Mouse (Mus musculus): Measurements from ENCODE around the gene Ddost. TPM values are rescaled to one million over a fixed set of nuclear protein-coding genes. Genes with fewer than 3 reads are reported as not detected.
A peak's percentile ranks its signal among the peaks of the same experiment; 100 is the strongest.

Gene Ddost
- total RNA-seq, 2 experiments from 2014 or later, result 96.9 to 101 TPM

DNA sequence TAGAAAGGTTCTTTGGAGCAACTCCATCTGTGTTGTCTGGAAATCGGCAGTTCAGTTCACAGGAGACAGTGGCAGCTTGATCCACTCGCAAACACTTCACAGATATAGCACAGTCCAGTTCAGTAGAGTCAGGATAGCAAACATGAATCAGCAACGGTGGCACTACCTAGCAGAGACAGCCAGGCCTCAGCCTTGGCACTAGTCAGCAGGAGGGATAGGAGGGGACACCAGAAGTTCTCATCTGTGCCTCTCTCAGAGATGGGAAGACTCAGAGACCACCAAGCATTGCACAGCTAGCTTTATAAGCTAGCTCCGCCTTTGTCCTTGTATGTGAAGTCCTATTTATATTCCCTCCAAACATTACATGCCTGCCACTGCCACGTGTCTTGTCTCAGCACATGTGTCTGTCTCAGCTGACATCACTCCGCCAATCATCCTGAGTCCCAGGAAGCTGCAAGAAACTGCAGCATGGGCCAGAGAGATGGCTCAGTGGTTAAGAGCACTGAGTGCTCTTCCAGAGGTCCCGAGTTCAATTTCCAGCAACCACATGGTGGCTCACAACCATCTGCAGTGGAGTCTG is 23.5 kb downstream of the Ddost start:
- DNase-seq (ENCODE audit: low spot score in 2 of 2), result no peak
- intact Hi-C loops (cut with DNase I), result loop anchor here (2.0 to 10.0 kb wide), 2 partner anchors 51 to 527 kb away; no protein-coding TSS in a partner anchor

DNA sequence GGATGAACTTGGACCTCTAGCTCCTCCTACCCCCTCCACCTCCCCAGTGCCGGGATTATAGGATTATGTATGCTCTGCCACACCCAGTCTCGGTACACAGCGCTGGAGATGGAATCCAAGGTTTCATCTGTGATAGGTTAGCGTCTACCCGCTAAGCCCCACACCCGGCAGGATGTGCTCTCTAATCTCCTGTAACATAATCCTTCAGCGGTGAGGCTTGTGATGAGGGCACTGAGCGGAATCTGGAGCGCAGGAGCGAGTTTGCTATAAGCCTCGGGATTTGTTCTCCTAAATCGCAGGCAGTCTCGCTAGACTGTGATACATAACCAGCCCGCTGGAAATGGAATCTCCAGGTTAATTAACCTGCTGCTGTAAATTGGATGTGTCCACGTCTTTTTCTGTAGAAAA is 25.7 kb downstream of the Ddost start:
- DNase-seq (ENCODE audit: low spot score in 2 of 2), result no peak
- intact Hi-C loops (cut with DNase I), result no loop called here

DNA sequence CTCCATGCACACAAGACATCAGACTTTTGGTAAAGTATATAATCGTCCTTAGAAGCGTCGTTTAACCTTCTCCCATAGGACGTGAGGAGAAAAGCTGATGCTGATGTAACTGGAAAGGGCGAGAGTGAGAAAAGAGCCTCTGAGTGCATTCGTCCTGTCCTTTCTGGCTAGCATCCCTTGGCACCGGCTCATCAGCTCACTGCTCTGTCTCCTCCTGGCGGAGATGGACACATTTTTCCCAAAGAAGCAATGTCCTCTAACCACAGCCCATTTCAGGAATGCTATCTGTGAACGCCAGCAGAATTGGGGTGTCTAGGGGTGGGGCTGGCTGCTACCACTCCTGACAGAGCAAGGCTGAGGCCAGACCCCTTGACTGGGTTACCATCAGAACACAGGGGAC is 27.1 kb downstream of the Ddost start:
- intact Hi-C loops (cut with DNase I), result no loop called here
- DNase-seq (ENCODE audit: low spot score in 2 of 2), result no peak

GRCm38 (mm10) chr4:138333135-138333534 is 28.6 kb downstream of the Ddost start:
- intact Hi-C loops (cut with DNase I), result no loop called here

DNA sequence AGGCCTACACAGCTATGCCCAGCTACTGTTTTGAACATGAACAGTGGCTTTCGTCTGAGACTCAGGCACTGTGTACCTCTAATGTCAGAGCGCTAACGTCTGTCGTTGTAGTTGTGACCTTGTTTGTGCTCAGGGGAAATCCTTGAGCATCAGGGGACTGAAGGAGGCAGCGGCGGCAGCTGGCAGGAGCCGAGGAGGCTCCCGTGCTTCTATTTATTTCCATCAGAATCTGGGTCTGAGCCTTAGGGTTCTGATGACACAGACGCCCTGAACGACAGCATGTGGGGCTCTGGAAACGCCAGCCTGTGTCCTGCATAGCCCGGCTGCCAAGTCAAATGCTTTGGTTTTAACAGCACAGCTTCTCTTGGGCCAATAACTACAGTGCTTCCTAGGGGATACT is 30.5 kb downstream of the Ddost start:
- DNase-seq (ENCODE audit: low spot score in 2 of 2), result no peak
- intact Hi-C loops (cut with DNase I), result no loop called here

More at GRCm38 (mm10) chr4:138333135-138333534, 28.6 kb downstream of the Ddost start:
- no peak for DNase-seq (ENCODE audit: low spot score in 2 of 2)

DNA sequence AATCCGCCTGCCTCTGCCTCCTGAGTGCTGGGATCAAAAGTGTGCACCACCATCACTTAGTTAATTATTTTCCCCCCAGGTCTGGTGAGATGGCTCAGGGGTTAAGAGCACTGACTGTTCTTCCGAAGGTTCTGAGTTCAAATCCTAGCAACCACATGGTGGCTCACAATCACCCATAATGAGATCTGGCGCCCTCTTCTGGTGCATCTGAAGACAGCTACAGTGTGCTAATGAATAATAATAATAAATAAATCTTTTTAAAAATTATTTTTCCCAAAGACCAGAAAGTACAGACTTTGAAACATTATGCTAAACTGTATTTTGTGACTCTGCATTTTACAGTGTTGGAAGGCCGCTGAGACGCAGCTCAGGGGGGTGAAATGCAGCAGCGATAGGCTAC is 31.1 kb downstream of the Ddost start:
- intact Hi-C loops (cut with DNase I), result no loop called here
- no peak for DNase-seq (ENCODE audit: low spot score in 2 of 2)

GRCm38 (mm10) chr4:138336876-138337275 is 32.3 kb downstream of the Ddost start:
- intact Hi-C loops (cut with DNase I), result no loop called here
- DNase-seq (ENCODE audit: low spot score in 2 of 2), result no peak

GRCm38 (mm10) chr4:138337341-138337740 is 32.8 kb downstream of the Ddost start:
- DNase-seq (ENCODE audit: low spot score in 2 of 2), result no peak
- intact Hi-C loops (cut with DNase I), result no loop called here

DNA sequence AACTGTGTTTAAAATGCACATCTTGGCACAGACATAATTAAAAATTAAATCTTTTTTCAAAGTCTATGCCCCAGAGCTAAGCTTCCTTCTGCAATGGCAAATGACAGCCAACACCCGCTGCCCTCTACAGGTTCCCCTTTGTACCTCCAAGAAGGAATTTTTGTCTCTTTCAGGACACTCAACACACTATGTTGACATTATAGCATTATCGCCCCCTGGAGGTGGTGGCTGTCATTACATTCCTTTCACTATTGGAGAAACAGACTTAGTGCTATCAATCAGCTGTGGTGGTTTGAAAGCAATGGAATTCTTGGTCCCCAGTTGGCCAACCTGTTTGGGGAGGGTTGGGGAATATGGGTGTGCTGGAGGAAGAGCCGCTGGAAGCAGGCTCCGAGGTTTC is 35.4 kb downstream of the Ddost start:
- peak; percentile 59 to 66 for DNase-seq (ENCODE audit: low spot score in 2 of 2)
- intact Hi-C loops (cut with DNase I), result loop anchor here (5.0 kb wide), 1 partner anchor 37 kb away; no protein-coding TSS in a partner anchor

- intact Hi-C loops (cut with DNase I), result loop anchor here (5.0 kb wide), 1 partner anchor 36 kb away; no protein-coding TSS in a partner anchor
- no peak for DNase-seq (ENCODE audit: low spot score in 2 of 2)
These were observed 36.9 kb downstream of the Ddost start for GRCm38 (mm10) chr4:138341393-138341792.

DNA sequence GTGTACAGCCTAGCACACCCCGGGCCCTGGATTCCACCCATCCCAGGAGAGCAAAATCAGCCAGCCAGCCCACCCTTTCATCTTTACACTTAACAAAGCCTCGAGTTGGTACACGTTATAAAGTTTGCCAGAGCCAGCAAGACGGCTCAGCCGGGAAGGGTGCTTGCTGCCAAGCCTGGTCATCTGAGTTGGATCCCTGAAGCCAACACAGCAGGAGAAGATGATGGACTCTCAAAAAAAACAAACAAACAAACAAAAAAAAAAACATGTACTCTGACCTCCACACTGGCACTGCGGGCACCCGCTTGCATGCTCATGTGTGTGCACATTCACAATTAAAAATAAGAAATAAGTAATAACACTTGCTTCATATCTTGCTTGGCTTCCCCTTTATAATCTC is 37.5 kb downstream of the Ddost start:
- intact Hi-C loops (cut with DNase I), result loop anchor here (5.0 kb wide), 1 partner anchor 35 kb away; no protein-coding TSS in a partner anchor
- no peak for DNase-seq (ENCODE audit: low spot score in 2 of 2)

DNA sequence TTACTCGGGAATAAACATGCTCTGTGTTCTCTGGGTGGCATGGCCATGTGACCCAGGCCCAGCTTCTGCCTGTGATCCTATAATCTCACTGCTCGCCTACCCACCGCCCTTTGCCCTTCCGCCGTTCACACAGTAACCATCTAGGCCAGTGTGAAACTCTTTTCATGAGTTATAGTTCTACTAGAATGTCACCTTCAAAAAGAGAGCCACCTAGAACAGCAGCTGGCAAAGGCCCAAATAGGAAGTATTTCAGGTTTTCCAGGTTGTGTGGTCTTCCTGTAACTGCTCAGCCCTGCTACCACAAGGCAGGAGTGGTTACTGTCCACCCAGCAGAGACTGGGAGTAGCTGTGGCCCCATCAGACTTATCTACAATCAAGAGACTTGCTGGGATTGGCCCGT is 38.2 kb downstream of the Ddost start:
- intact Hi-C loops (cut with DNase I), result loop anchor here (5.0 kb wide), 1 partner anchor 35 kb away; no protein-coding TSS in a partner anchor
- DNase-seq (ENCODE audit: low spot score in 2 of 2), result no peak

DNA sequence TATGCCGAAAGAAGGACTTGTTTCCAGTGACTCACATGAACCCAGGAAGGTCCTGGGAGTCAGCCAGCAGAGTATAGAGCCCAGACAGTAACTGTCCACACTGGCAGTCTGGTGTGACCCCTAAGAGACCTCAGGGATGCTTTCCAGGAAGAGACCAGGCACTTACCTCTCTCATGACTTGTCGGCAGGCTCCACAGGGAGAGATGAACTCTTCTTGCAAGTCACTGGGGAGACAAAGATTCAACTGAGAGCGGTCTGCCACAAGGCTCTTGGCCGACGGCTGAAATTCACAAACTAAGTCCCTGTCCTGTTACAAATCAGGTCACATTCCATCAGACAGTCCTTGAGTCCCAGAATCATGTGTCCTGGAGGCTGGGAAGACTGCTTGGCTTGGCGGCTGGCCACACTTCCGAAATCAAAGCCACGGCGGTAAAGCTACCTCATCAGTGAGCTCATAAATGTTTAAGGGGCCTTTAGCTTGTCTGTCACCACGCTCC is 38.9 kb downstream of the Ddost start:
- no peak for DNase-seq (ENCODE audit: low spot score in 2 of 2)
- intact Hi-C loops (cut with DNase I), result loop anchor here (5.0 kb wide), 1 partner anchor 34 kb away; no protein-coding TSS in a partner anchor

DNA sequence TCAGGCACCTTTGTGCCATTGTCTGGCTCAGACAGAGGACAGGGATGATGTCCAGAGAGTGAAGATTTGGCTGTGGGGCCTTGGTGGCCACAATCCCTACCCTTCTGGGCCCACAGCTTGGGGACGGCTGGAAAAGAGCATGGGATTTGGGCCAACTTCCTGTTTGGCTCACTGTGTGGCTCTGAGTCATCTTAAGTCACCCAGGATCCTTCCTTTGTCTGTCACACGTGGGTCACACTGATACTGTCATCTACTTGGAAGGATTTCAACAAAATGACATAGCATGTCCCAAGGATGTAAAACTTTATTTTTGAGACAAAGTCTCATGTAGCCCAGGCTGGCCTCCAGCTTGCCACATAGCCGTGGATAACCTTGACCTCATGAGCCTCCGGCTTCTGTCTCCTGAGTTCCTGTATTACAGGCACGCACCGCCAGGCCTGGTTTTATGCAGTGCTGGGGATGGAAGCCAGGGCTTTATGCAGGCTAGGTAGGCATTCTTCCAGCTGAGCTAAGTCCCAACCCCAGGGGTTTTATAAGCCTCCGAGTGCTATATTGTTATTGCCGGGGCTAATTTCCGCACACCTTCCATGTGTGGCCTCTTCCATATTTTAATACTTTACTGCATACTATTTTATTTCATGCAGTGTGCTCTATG is 40.5 kb downstream of the Ddost start:
- intact Hi-C loops (cut with DNase I), result loop anchor here (5.0 kb wide), 1 partner anchor 32 kb away; no protein-coding TSS in a partner anchor
- DNase-seq (ENCODE audit: low spot score in 2 of 2), result no peak

DNA sequence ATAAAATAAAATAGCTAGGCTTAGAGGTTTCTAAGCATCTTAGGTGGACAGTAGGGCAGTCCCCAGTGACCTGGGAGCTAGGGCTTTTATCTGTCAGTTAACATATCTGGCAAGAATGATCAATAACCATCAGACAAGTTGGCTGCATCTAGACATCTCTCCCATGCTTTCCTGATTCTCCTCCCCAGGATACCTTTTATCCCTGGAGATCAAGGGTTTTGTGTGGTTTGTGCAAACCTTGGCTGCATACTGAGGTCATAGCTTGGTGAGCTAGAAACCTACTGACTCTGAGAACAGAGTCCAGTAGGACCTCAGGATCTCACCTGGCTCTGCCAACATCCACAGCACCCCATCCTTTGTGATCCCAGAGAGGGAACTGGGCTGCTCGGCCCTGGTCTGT is 42.8 kb downstream of the Ddost start:
- intact Hi-C loops (cut with DNase I), result no loop called here
- DNase-seq (ENCODE audit: low spot score in 2 of 2), result no peak

GRCm38 (mm10) chr4:138348716-138349115 is 44.2 kb downstream of the Ddost start:
- no peak for DNase-seq (ENCODE audit: low spot score in 2 of 2)
- intact Hi-C loops (cut with DNase I), result no loop called here

GRCm38 (mm10) chr4:138351821-138352220 is 47.3 kb downstream of the Ddost start:
- no peak for DNase-seq (ENCODE audit: low spot score in 2 of 2)
- intact Hi-C loops (cut with DNase I), result no loop called here

- no peak for DNase-seq (ENCODE audit: low spot score in 2 of 2)
- intact Hi-C loops (cut with DNase I), result no loop called here
These were observed 48.2 kb downstream of the Ddost start for GRCm38 (mm10) chr4:138352692-138353091.

DNA sequence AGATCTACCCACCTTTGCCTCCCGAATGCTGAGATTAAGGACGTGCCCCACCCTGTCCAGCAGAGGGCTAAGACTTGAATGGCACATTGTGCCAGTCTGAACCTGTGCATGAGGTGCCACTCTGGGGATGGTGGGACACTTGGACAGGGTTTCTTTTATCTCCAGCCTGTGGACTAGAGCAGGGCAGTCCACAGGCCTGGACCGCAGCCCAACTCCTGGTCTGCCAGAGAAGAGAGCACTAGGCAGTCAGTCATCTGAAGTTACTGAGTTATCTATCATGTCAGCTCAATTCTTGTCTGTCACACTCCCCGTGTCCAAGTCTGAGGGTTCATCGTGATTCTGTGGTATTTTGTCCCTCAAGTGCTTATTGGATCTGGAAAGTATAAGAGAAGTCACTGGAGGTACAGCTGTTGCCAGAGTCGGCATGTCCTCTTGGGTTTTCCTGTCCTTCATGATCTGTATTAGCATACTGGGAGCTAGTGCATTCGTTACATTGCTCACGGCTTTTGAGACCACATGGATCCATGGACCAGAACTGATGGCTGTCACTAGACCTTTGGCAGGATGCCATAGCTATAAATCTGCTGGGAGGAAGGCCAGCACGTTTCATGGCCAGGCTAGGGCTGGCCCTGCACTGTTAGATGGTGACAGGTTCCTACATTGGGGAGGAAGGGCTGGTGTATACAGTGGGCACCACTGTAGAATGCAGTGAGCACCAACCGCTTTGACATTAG is 49.1 kb downstream of the Ddost start:
- intact Hi-C loops (cut with DNase I), result no loop called here
- no peak for DNase-seq (ENCODE audit: low spot score in 2 of 2)

DNA sequence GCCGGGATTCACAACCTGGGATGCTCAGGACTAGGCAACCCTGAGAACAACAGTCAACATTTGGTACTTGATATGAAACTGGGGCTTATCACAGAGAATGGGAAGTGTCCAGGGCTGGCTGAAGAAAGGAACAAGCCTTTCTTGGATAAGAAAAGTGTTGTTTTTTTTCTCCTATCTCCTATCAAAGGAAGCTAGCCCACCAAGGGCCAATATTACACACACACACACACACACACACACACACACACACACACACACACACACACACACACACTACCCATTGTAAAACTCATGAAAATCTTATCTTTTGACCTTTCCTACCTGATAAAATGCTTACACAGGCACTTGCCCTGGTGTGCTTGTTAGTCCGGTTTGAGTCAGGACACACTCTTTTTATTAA is 51.0 kb downstream of the Ddost start:
- no peak for DNase-seq (ENCODE audit: low spot score in 2 of 2)
- intact Hi-C loops (cut with DNase I), result no loop called here
